Mouse (Mus musculus): ENCODE results near the gene Akap6.

DNA sequence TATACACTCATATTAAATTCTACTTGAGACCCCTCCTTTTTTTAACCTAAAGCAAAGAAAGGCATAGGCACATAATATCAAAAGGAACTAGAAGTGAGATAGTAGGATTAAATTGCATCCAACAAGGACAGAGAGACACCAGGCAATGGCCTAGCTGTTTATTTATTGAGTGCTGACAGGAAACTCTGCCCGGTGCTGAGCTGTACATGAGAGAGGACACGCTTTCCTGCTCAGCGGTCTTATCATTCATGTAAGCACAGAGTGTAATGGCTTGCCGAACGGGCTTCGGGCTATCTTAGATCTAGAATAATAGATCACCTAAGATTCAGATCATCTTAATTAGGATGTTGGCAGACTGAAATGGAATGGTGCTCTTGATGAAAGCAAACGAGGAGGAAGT lies 245.1 kb downstream of the Akap6 start:
- TF ChIP-seq POLR2A (IDR thresholded peaks at IDR 0.05; ENCODE audit: insufficient read length, low read depth): no peak
- TF ChIP-seq E2F4 (IDR thresholded peaks at IDR 0.05; ENCODE audit: insufficient read depth): no peak
- no peak for TF ChIP-seq MAX (IDR thresholded peaks at IDR 0.05; ENCODE audit: low read depth)
- no peak for TF ChIP-seq POLR2AphosphoS2 (IDR thresholded peaks at IDR 0.05; ENCODE audit: insufficient read length, low read depth)
- TF ChIP-seq MYOG (IDR thresholded peaks at IDR 0.05; ENCODE audit: control insufficient read depth in 1 of 3, insufficient read depth in 1 of 3, insufficient read length in 2 of 3, low read depth in 2 of 3): no peak
- no peak for TF ChIP-seq USF1 (IDR thresholded peaks at IDR 0.05; ENCODE audit: low read depth)
- no peak for TF ChIP-seq TCF12 (IDR thresholded peaks at IDR 0.05; ENCODE audit: insufficient read depth, poor library complexity, severe bottlenecking)
- TF ChIP-seq REST (IDR thresholded peaks at IDR 0.05; ENCODE audit: insufficient read depth, insufficient read length): no peak
- TF ChIP-seq MYOD1 (IDR thresholded peaks at IDR 0.05; ENCODE audit: control insufficient read depth in 1 of 3, insufficient read length in 2 of 3, low read depth in 2 of 3): no peak
- no peak for TF ChIP-seq CEBPB (IDR thresholded peaks at IDR 0.05; ENCODE audit: insufficient read depth, poor library complexity, severe bottlenecking)
- TF ChIP-seq TCF3 (IDR thresholded peaks at IDR 0.05; ENCODE audit: insufficient read length, low read depth): no peak
- no peak for TF ChIP-seq SRF (IDR thresholded peaks at IDR 0.05; ENCODE audit: control insufficient read depth, insufficient read length, low read depth)

Data from myocyte (in vitro differentiated cells).